ENCODE assay signal across 21 mouse cellular contexts in the genomic region with DNA sequence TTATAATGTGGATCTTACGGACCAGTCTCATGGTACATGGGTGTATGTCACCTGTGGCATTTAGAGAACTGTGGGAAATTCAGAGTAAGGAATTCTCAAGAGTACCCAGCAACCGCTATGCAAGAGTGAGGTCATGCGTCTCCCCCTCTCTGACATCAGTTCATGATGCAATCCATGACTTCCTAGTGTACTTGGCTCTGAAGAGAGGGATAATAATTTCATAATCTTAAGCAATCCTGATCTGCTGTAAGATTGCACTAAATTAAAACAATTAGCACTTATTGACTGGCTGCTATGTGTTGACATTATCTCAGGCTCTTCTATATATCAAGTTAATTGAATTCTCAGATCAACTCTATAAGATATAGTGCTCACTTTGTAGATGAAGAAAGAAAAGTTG. TPM values are rescaled to one million over a fixed set of nuclear protein-coding genes. Genes with fewer than 3 reads are reported as not detected.
"Had no signal": no experiment of that assay in that cellular context is flagged by ENCODE, and none has a peak within 500 bp of the region (broad histone marks: within the 10 kb centered on the region; RNA-seq: fewer than 3 reads in every experiment).

No protein-coding gene starts in this region.

- H3K36me3 ChIP-seq: limb, embryonic 10.5 days; liver, embryonic 13.5 days; midbrain, embryonic 12.5 days; neural tube, embryonic 15.5 days had no signal

- H3K4me3 ChIP-seq: left cerebral cortex, adult 2 months; limb, embryonic 10.5 days; liver, embryonic 13.5 days; midbrain, embryonic 12.5 days; neural tube, embryonic 15.5 days had no signal

- DNase-seq: kidney, adult 8-10 months; kidney, postnatal 25 days; liver, embryonic 13.5 days; liver, postnatal 0 days; spleen, adult 18-20 months; thymus, adult 18-20 months; thymus, postnatal 14 days had no signal

- H3K4me1 ChIP-seq: limb, embryonic 10.5 days; liver, embryonic 13.5 days; midbrain, embryonic 12.5 days; neural tube, embryonic 15.5 days had no signal

- H3K27me3 ChIP-seq: liver, embryonic 13.5 days; midbrain, embryonic 12.5 days; neural tube, embryonic 15.5 days had no signal

- H3K27ac ChIP-seq: left cerebral cortex, adult 2 months; limb, embryonic 10.5 days; liver, embryonic 13.5 days; macrophage; midbrain, embryonic 12.5 days; neural tube, embryonic 15.5 days had no signal

- H3K9me3 ChIP-seq: limb, embryonic 10.5 days; liver, embryonic 13.5 days; midbrain, embryonic 12.5 days; neural tube, embryonic 15.5 days had no signal

- ATAC-seq: intestine, postnatal 0 days; liver, postnatal 0 days had no signal

- H3K9ac ChIP-seq: liver, embryonic 13.5 days; liver, postnatal 0 days; midbrain, embryonic 12.5 days; neural tube, embryonic 15.5 days had no signal

- H3K4me2 ChIP-seq: liver, embryonic 13.5 days; midbrain, embryonic 12.5 days; neural tube, embryonic 15.5 days had no signal

RNA-seq across cellular contexts. Expression of gene Tpte, which starts 16.4 kb away (rescaled TPM):
- total RNA-seq: layer of hippocampus, postnatal 25 days; left cerebral cortex, adult 2 months; left cerebral cortex, postnatal 14 days; megakaryocyte-erythroid progenitor cell, adult 5-6 weeks; midbrain, postnatal 0 days had no signal
- polyA plus RNA-seq: limb, embryonic 10.5 days; liver, embryonic 13.5 days; liver, postnatal 0 days; lung, embryonic 16.5 days; macrophage; midbrain, embryonic 12.5 days; midbrain, postnatal 0 days; neural tube, embryonic 11.5 days; neural tube, embryonic 15.5 days; stomach, embryonic 14.5 days; urinary bladder, adult 2 months had no signal
